Mouse (Mus musculus): ENCODE data around the gene Tnni3. TPM values are rescaled to one million over a fixed set of nuclear protein-coding genes. Genes with fewer than 3 reads are reported as not detected.
A peak's percentile ranks its signal among the peaks of the same experiment; 100 is the strongest.

Tnni3 gene
- total and polyA plus RNA-seq, 3 experiments, result 328 to 353 TPM; not detected in 1

- peak; percentile 76; the same call in 1 of the 2 replicates for TF ChIP-seq GATA1 (IDR thresholded peaks at IDR 0.05; ENCODE audit: low read depth, low read length)
- TF ChIP-seq ZC3H11A (IDR thresholded peaks at IDR 0.05; ENCODE audit: low read depth, low read length), result no peak
- TF ChIP-seq RAD21 (IDR thresholded peaks at IDR 0.05; ENCODE audit: low read depth, low read length), result no peak
- TF ChIP-seq E2F4 (IDR thresholded peaks at IDR 0.05; ENCODE audit: borderline replicate concordance, low read depth, low read length), result no peak
- TF ChIP-seq MAFK (IDR thresholded peaks at IDR 0.05; ENCODE audit: borderline replicate concordance, low read depth, low read length), result no peak
- no peak; the same call in 1 of the 2 replicates for TF ChIP-seq POLR2AphosphoS5 (IDR thresholded peaks at IDR 0.05; ENCODE audit: borderline replicate concordance, low read depth, low read length)
- TF ChIP-seq GABPA (IDR thresholded peaks at IDR 0.05; ENCODE audit: low read depth, low read length), result no peak
- TF ChIP-seq TBP (IDR thresholded peaks at IDR 0.05; ENCODE audit: low read depth, low read length), result peak; percentile 92
- TF ChIP-seq TAL1 (IDR thresholded peaks at IDR 0.05; ENCODE audit: low read length), result no peak
Measured at GRCm38 (mm10) chr7:4522292-4522691, 1.7 kb downstream of the Tnni3 start (continued).

GRCm38 (mm10) chr7:4521231-4522003 lies 2.6 kb downstream of the Tnni3 start:
- Histone ChIP-seq H3K9me3 (replicated peaks; ENCODE audit: insufficient read depth, low read length) (no peaks in the 10 kb centered on the region), H3K27me3 (ENCODE audit: control insufficient read depth in 1 of 2, insufficient read depth in 2 of 2, low read length in 2 of 2) (no peaks in the 10 kb centered on the region), H3K27ac (ENCODE audit: control insufficient read depth, low read depth, low read length) (peak overlapping the region; percentile 88), H3K79me2 (ENCODE audit: control insufficient read depth, insufficient read depth, low read length, poor library complexity) (peaks cover 12% of the 10 kb centered on the region), H3K36me3 (ENCODE audit: control insufficient read depth in 1 of 2, insufficient read depth in 2 of 2, low read length in 2 of 2) (peaks cover 0 to 11% of the 10 kb centered on the region in 2 experiments; a peak in 2 of 4 replicates), H3K9ac (ENCODE audit: control insufficient read depth, low read depth, low read length, poor library complexity, severe bottlenecking) (peak overlapping the region; percentile 80), H3K4me3 (ENCODE audit: control insufficient read depth in 1 of 2, insufficient read depth in 1 of 2, low read depth in 2 of 2, low read length in 2 of 2) (peak overlapping the region; percentile 74 to 76), H3K4me1 (ENCODE audit: control insufficient read depth in 1 of 2, insufficient read depth in 2 of 2, low read length in 2 of 2) (peaks cover 2 to 24% of the 10 kb centered on the region in 2 experiments; a peak in 3 of 4 replicates)
- peak; percentile 88 for DNase-seq (ENCODE audit: low read depth, low spot score)
- peak; percentile 56; the same call in 1 of the 2 replicates for TF ChIP-seq MYC (IDR thresholded peaks at IDR 0.05; ENCODE audit: low read depth, low read length)
- peak; percentile 48; the same call in 1 of the 2 replicates for TF ChIP-seq HCFC1 (IDR thresholded peaks at IDR 0.05; ENCODE audit: low read depth, low read length)
- peak; percentile 42; the same call in 1 of the 2 replicates for TF ChIP-seq RCOR1 (IDR thresholded peaks at IDR 0.05; ENCODE audit: low read depth, low read length)
- TF ChIP-seq NRF1 (IDR thresholded peaks at IDR 0.05; ENCODE audit: insufficient read depth, low read depth, low read length, poor library complexity, severe bottlenecking), result peak; percentile 42; the same call in 1 of the 2 replicates
- TF ChIP-seq CHD2 (IDR thresholded peaks at IDR 0.05; ENCODE audit: low read length), result no peak
- TF ChIP-seq BHLHE40 (IDR thresholded peaks at IDR 0.05; ENCODE audit: borderline replicate concordance, low read depth, low read length), result 0 out of 2 replicates have a peak, but pooled peaks have one; percentile 5
- peak; percentile 28; the same call in 1 of the 2 replicates for TF ChIP-seq KAT2A (conservative IDR thresholded peaks at IDR 0.05; ENCODE audit: low read depth, low read length)
- TF ChIP-seq POLR2A (IDR thresholded peaks at IDR 0.05; ENCODE audit: control insufficient read depth in 1 of 2, insufficient read depth in 1 of 2, low read depth in 1 of 2, low read length in 2 of 2, poor library complexity in 1 of 2), result peak in 1 of 2 experiments; percentile 36; a peak in 1 of 4 replicates
- TF ChIP-seq RAD21 (IDR thresholded peaks at IDR 0.05; ENCODE audit: low read depth, low read length), result no peak
- TF ChIP-seq SIN3A (IDR thresholded peaks at IDR 0.05; ENCODE audit: low read length), result peak; percentile 73
- 0 out of 2 replicates have a peak, but pooled peaks have one; percentile 13 for TF ChIP-seq USF1 (IDR thresholded peaks at IDR 0.05; ENCODE audit: low read depth, low read length)
- TF ChIP-seq TBP (IDR thresholded peaks at IDR 0.05; ENCODE audit: low read depth, low read length), result peak; percentile 39; the same call in 1 of the 2 replicates
- no peak for TF ChIP-seq E2F4 (IDR thresholded peaks at IDR 0.05; ENCODE audit: borderline replicate concordance, low read depth, low read length)
- TF ChIP-seq ZNF384 (IDR thresholded peaks at IDR 0.05; ENCODE audit: low read depth, low read length), result no peak
- TF ChIP-seq MAFK (IDR thresholded peaks at IDR 0.05; ENCODE audit: borderline replicate concordance, low read depth, low read length), result no peak
- TF ChIP-seq SMC3 (IDR thresholded peaks at IDR 0.05; ENCODE audit: low read depth, low read length), result peak; percentile 15
- no peak for TF ChIP-seq MEF2A (IDR thresholded peaks at IDR 0.05; ENCODE audit: extremely low read depth, insufficient replicate concordance, low read depth, low read length, poor library complexity, severe bottlenecking)
- peak; percentile 37 for TF ChIP-seq MAX (IDR thresholded peaks at IDR 0.05; ENCODE audit: low read length)
- 0 out of 2 replicates have a peak, but pooled peaks have one; percentile 10 for TF ChIP-seq GATA1 (IDR thresholded peaks at IDR 0.05; ENCODE audit: low read depth, low read length)
- peak; percentile 65; the same call in 1 of the 2 replicates for TF ChIP-seq MXI1 (IDR thresholded peaks at IDR 0.05; ENCODE audit: low read depth, low read length)
- TF ChIP-seq ETS1 (IDR thresholded peaks at IDR 0.05; ENCODE audit: low read depth, low read length), result 0 out of 2 replicates have a peak, but pooled peaks have one; percentile 18
- 0 out of 2 replicates have a peak, but pooled peaks have one; percentile 46 for TF ChIP-seq ZMIZ1 (IDR thresholded peaks at IDR 0.05; ENCODE audit: low read depth, low read length)
- 0 out of 2 replicates have a peak, but pooled peaks have one; percentile 47 for TF ChIP-seq UBTF (IDR thresholded peaks at IDR 0.05; ENCODE audit: borderline replicate concordance, insufficient read depth, low read depth, low read length)
- peak; percentile 29; the same call in 1 of the 2 replicates for TF ChIP-seq NELFE (IDR thresholded peaks at IDR 0.05; ENCODE audit: low read depth, low read length)
- no peak; the same call in 1 of the 2 replicates for TF ChIP-seq POLR2AphosphoS2 (IDR thresholded peaks at IDR 0.05; ENCODE audit: low read length)

Data from MEL (cell line).